Mouse (Mus musculus): ENCODE data around the gene Suclg1. TPM values are rescaled to one million over a fixed set of nuclear protein-coding genes. Genes with fewer than 3 reads are reported as not detected.

The Suclg1 gene
- total RNA-seq, 1 experiment from 2014 or later, result 96.6 TPM

DNA sequence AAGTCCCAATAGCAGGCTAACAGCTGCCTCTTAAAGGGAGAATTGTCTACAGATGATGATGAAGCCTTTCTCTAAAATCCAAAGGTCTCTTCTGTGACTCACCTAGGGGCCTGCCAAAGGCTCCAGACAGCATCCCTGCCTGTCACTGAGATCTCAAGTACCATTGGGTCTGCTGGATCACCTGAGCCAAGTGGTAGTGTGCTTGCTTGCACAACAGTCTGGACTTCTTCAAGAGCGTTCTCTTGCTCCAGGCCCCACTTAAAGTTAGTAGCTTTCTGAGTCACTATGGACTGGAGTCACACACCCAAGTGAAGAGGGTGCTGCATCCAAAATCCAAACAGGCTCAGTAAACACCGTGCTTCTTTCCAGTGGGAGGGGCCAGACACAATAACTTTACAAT, 1.4 kb upstream of the Suclg1 start:
- ATAC-seq (replicated peaks; ENCODE audit: insufficient number of reproducible peaks, low FRiP score, low TSS enrichment, poor library complexity, severe bottlenecking), result no peak

DNA sequence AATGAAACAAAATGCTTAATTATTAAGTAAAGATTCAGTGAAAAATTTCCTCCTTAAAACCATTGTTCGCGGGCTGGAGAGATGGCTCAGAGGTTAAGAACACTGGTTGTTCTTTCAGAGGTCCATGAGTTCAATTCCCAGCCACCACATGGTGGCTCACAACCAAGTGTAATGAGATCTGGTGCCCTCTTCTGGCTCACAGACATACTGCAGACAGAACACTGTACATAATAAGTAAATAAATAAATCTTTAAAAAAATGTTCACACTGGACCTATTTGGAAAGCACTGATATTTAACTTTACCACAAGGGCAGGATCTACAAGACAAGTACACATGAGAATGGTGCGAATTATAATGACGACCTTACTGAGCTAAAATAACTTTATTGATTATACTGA, 730 bp upstream of the Suclg1 start:
- ATAC-seq (replicated peaks; ENCODE audit: insufficient number of reproducible peaks, low FRiP score, low TSS enrichment, poor library complexity, severe bottlenecking), result no peak

DNA sequence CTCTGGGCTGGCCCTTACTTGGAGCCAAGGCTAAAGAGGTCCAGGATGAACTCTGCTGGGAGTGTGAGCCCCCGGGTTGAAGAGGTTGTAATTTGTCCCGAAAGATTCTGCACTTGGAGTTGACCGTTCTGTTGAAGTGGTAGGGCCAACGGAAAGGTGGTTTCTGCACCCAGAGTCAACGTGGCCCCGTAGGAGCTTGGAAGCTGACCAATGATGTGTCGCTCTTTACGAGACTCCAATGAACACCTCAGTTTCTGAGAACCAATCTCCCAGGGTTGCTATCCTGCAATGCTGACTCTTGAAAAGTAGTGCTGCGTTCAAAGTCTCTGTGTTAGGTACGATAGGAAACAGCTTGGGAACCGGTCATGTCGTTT, 854 bp downstream of the Suclg1 start:
- no peak for ATAC-seq (replicated peaks; ENCODE audit: insufficient number of reproducible peaks, low FRiP score, low TSS enrichment, poor library complexity, severe bottlenecking)

DNA sequence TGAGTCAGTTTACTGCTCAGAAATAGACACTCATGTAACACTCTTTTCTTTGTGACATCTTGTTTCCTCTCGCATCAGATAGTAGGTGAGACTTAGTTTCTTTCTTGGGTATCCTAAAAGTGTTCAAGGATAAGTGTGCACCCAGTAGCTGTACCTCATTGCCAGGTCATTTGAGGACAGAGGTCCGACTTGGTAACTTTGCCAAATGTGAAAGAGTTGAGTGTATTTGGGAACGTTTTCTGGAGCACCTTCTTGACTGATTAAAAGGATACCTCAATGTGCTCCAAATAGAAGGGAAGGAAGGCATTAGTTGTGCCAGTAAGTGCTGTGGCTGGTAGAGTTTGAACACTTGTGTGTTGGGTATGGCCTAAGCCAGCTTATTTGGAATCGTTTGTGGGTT, 1.7 kb downstream of the Suclg1 start:
- ATAC-seq (replicated peaks; ENCODE audit: insufficient number of reproducible peaks, low FRiP score, low TSS enrichment, poor library complexity, severe bottlenecking), result no peak

DNA sequence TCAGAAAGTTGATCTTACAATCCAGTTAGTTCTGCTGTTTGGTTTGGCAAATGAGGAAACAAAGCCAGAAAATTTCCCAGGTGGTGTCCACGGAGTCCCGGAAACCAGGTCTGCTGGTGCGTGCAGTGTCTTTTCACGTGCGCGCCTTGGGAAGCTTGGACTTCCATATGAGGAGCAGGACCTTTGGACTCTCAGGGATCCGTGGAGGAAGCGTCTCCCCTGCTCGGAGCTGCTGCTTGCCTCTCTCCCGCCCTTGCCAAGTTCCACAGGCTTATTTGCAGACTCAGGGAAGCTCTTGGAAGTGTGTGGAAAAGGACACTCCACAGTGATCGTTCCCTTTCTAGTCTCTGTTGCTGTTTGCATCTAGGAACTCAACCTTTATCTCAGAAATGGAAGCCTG, 3.2 kb downstream of the Suclg1 start:
- ATAC-seq (replicated peaks; ENCODE audit: insufficient number of reproducible peaks, low FRiP score, low TSS enrichment, poor library complexity, severe bottlenecking), result no peak

DNA sequence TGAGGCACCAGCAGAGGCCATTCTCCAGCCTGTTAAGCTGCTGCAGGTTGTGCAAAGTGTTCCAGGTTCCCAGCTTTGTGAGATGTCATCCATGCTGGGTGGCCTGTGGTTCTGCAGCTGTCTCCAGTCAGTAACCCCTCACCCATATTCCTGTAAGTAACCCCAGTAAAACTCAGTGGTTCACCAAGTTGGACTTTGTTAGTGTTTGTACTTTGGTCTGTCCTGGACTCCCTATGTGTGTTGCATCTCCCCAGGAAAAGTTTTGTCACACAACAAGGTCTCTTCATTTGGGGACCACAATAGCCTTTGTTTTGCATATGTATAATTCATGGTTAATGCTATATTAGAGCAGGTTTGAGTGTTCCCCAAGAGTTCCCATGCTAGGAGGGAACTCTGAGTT, 4.2 kb downstream of the Suclg1 start:
- no peak for ATAC-seq (replicated peaks; ENCODE audit: insufficient number of reproducible peaks, low FRiP score, low TSS enrichment, poor library complexity, severe bottlenecking)

DNA sequence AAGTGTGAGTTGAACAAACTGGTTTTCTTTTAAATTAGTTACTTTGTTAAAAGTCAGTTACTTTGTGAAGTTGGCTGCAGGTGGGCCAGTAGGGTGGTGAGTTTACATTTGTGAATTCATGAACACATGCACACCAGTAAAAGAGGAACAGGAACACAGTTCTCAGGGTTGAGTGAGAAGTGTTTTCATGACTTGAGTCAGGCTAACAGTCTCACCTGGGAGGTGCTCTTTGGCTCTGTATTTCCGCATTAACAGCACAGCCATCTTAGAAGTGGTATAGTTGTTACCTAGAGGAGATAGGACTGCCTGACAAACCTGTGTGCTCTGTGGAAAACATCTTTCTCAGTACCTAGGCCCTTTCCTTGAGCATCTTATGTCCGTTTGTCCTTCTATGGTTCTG, 4.8 kb downstream of the Suclg1 start:
- no peak for ATAC-seq (replicated peaks; ENCODE audit: insufficient number of reproducible peaks, low FRiP score, low TSS enrichment, poor library complexity, severe bottlenecking)

DNA sequence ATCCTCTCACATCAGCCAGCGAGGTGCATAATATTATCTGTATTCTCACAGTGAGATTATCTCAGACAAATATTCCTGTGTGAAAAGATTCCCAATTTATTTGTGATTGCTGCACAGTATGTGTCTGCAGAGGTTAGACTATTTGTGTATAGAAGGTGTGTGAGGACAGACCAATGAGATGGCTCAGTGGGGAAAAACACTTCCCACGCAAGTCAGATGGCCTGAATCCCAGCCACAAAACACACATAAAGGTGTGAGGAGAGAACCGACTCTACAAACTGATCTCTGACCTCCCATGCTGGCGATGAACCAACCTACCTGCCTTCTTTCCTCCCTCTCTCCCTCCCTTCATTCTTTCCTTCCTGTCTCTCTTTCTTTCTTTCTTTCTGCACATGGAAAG, 5.4 kb downstream of the Suclg1 start:
- ATAC-seq (replicated peaks; ENCODE audit: insufficient number of reproducible peaks, low FRiP score, low TSS enrichment, poor library complexity, severe bottlenecking), result no peak

DNA sequence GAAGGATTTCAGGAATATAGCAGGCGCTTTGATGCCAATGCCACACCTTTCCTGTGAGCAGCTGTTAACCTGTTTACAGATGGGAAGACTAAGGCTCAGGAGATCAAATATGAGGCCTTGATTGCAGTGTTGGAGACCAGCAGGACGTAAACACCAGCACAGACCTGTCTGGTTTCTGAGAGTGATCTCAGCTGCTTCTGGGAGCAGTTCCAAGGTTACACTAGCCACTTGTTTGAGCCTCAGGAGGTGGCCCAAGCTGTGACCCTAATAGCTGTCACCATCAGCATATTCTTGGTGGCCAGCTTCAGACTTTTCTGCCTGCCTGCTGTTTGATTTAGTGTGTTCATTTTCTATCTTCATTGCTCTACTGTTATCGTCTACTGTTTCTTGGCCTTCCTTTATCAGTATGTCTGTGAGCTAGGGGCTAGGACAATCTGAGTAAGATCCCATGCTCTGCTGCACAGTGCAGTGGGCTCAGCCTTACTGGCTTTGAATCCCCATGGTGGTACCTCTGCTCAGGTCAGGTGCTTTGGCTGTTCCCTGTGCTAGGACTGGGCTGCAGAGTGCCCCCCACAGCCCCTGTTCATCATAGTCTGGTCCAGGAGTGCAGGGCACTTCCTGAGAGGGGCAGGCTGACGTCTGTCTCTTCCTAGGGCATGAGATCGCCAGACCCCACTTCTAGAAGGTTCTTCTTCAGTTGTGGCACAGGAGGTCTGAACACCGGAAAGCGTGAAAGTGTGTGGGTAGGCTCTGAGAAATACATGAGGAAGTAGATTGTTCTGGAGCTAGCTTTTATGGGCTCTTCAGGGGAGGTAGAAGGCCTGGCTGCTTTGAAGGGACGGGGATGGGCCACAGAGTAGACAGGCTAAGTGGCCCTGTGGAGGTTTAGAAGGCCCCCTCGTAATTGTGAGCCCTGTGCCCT, 6.4 kb downstream of the Suclg1 start:
- ATAC-seq (replicated peaks; ENCODE audit: insufficient number of reproducible peaks, low FRiP score, low TSS enrichment, poor library complexity, severe bottlenecking), result no peak

DNA sequence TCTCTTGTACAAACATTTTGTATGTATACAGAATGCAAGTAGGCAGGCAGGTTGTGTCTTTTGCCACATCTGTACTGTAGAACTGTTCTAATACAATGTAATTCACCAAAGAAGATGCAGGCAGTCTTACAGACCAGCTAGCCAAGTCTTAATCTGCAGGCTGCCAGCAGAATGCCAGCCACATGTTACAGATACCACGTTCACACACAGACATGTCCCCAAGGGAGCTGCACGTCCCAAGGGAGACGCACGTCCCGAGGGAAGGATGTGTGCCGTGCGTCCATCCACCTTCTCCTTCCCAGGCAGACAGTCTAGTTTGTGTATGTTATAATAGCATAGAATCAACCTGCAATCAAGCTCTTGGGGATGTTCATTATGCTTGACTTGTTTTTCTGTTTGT, 8.9 kb downstream of the Suclg1 start:
- no peak for ATAC-seq (replicated peaks; ENCODE audit: insufficient number of reproducible peaks, low FRiP score, low TSS enrichment, poor library complexity, severe bottlenecking)

DNA sequence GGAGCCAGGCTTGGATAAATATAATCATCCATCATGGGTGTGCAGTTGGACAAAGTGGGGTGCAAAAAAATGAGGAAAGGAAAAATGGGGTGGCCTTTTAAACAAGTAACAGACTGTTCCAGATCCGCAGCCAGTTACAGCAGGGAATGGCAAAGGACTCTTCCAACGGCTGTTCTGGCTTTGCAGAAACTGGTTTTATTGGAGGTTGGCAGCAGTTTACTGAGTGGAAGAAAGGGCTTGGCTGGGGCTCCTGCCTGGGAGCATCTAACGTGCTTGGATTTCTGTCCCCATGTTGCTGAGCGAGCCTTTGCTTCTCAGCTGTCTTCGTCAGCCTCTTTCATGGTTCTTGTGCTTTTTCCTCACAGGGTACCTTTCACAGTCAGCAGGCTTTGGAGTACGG, 11.9 kb downstream of the Suclg1 start:
- no peak for ATAC-seq (replicated peaks; ENCODE audit: insufficient number of reproducible peaks, low FRiP score, low TSS enrichment, poor library complexity, severe bottlenecking)

DNA sequence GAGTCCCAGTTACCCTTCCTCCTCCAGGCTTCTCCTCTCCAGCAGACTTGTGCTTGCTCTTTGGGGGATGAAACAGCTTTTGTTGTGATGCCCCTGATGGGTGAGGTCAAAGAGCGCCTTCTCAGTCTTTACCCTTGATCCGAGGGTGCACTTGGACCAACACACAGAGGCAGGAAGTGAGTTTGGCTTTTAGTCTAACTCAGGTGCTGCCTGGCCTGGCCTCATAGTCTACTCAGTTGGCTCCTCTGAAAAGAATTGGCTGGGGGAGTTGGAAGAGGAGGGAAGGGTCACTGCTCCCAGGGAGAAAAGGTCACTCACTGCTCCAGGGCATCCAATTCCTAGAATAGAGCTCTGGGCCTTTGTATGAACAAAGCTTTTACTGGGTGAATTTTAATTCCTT, 16.6 kb downstream of the Suclg1 start:
- no peak for ATAC-seq (replicated peaks; ENCODE audit: insufficient number of reproducible peaks, low FRiP score, low TSS enrichment, poor library complexity, severe bottlenecking)

DNA sequence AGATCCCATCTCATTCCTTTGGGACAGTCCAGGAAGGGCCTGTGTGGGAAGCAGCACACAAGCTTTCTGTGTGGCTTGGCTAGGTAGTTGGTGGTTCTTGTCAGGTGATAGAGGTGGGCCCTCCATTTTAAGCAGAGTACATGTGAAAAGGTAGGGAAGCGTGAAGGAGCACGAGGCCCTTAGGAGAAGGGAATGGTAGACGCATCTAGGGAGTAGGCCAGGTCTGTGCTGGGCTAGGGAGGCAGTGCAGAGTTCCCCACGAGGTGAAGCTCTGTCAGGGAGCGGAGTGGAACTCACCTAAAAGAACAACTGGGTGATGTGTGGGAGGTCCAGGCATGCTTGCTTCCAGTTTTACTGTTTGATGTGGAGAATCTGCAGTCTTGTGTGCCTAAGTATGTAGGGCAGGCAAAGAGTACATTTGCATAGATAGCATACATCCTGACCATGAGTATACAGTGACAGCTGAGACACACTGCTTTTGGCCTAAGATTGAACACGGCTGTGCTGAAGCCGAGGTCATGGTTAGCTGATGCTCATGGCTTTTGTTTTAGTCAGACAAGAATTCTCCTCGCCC, 19.6 kb downstream of the Suclg1 start:
- no peak for ATAC-seq (replicated peaks; ENCODE audit: insufficient number of reproducible peaks, low FRiP score, low TSS enrichment, poor library complexity, severe bottlenecking)

DNA sequence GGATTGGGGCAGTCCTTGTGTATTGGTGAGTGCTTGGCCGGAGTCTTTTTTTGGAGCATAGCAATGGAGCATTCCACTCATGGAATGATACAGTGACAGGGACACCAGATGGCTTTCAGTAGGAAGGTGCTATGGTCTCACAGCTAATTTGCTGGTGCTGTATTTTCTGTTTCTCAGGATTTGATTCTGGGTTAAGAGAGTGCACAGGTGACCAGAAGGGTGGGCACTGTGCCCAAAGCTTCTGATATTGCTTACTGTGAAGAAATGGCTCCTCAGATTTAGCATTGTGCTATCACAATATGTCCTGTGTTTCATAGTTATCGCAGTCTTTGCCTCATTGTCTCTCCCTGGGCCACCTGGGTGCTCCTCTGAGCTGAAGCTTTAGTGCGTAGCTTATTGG, 21.2 kb downstream of the Suclg1 start:
- no peak for ATAC-seq (replicated peaks; ENCODE audit: insufficient number of reproducible peaks, low FRiP score, low TSS enrichment, poor library complexity, severe bottlenecking)

DNA sequence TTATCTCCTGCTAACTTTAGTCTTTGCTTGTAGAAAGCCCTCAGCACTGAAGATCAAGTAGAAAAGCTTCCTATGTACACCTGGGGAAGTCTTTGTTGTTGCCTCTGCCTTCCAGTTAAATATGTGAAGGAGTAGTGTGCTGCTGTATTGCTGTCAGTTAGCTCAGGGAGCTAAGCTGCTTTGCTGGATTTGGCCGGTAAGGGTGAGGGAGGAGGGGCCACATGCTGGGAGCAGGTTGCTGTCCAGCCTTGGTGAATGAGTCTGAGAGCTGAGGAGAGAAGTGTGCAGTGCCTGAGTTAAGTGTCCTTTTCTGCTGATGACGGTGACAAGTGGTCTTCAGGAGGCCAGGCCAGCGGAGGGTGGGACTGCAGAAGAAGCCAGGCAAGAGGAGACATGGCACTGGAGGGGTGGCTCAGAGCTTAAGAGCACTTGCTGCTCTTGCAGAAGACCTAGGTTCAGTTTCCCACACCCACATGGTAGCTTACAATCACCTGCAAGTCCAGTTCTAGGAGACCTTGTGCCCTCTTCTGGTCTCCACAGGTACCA, 23.4 kb downstream of the Suclg1 start:
- ATAC-seq (replicated peaks; ENCODE audit: insufficient number of reproducible peaks, low FRiP score, low TSS enrichment, poor library complexity, severe bottlenecking), result no peak

DNA sequence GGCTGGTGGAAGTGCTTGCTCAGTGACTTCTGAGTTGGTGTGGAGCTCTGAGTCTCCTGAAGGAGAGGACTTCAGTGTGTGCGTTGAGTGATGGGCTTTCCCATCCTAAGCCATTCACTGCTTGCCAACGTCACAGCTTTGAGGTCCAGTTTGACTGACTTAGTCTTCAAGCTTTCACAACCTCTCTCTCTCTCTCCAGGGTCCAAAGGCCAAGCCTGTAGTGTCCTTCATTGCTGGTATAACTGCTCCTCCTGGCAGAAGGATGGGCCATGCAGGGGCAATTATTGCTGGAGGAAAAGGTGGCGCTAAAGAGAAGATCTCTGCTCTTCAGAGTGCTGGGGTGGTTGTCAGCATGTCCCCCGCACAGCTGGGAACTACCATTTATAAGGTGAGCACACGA, 26.8 kb downstream of the Suclg1 start:
- no peak for ATAC-seq (replicated peaks; ENCODE audit: insufficient number of reproducible peaks, low FRiP score, low TSS enrichment, poor library complexity, severe bottlenecking)

DNA sequence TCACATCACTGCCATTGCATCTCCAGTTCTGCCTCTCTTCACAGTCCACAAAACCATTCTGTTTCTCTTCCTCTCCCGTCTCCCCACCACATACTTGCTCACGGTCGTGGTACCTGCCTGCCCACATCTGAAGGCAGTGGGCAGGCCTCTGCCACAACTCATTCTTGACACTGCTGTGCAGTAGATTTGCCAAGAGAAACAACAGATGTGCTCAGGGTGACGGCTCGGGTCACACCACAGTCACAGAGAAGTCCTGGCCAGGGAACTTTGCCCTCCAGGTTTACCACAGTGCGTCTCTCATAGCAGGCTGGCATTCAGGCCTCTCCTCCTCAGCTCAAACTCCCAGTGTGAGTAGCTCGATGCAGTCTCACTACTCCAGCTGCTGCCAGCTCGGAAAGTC, 31.5 kb downstream of the Suclg1 start:
- no peak for ATAC-seq (replicated peaks; ENCODE audit: insufficient number of reproducible peaks, low FRiP score, low TSS enrichment, poor library complexity, severe bottlenecking)

DNA sequence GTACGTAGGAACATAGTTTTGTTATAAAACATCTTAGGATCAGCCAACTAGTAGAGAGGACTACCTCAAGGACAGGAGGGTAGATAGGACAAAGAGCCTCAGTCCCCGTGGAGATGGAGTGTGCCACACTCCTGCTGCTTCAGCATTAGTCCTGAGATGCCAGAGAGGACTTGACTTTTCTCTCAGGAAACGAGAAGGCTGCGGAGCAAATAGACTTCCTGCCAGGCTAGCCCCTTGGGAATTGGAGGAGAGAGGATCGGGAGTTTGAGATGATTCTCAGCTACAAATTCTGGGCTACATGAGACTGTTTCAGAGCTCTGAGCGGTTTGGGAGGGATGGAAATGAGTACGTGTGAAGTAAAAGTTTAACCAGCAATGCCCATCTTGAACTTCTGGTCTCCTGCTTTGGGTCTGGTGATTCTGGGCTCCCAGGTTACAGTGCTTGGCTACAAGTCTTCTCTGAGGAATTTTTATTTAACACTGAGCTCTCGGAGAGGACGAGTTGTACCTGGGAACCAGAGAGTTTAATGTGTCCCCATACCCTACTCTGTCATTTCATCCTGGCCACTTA, 32.4 kb downstream of the Suclg1 start:
- no peak for ATAC-seq (replicated peaks; ENCODE audit: insufficient number of reproducible peaks, low FRiP score, low TSS enrichment, poor library complexity, severe bottlenecking)

DNA sequence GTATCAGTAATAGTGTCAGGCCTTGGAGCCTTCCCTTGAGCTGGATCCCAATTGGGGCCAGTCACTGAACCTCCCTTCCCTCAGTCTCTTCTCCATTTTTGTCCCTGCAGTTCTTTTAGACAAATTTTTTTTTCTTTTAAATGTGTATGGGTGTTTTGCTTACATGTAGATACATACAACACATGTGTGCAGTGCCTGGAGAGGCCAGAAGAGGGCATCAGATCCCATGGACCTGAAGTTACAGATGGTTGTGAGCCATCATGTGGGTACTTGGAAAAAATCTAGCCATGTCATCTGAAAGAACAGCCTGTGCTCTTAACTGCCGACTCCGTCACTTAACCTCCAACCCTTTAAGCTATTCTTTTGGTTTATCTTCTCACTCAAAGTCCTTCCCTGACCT, 38.1 kb downstream of the Suclg1 start:
- no peak for ATAC-seq (replicated peaks; ENCODE audit: insufficient number of reproducible peaks, low FRiP score, low TSS enrichment, poor library complexity, severe bottlenecking)

DNA sequence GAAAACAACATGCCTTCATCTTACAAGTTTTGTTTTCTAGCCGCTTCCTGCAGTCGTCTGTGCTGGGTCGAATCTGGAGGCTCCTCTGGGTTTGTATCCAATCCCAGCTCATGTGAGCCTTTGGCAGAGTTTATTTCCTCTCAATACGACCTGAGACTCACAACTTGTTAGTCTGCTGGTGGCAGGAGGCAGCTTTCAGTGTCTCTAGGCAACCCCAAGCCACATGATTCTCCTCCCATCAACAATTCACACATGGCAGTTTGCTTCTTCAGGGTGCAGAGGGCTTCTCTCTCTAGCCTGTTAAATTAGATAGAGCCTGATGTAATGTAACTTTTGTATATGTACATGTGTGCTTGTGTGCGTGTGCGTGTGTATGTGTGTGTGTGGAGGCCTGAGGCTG, 58.7 kb downstream of the Suclg1 start:
- no peak for ATAC-seq (replicated peaks; ENCODE audit: insufficient number of reproducible peaks, low FRiP score, low TSS enrichment, poor library complexity, severe bottlenecking)

Data from monocyte, adult 5-6 weeks (primary cell).